Mouse (Mus musculus): ENCODE results near the gene Tma16. TPM values are rescaled to one million over a fixed set of nuclear protein-coding genes. Genes with fewer than 3 reads are reported as not detected.
A peak's percentile ranks its signal among the peaks of the same experiment; 100 is the strongest.

Tma16 gene
- total and polyA plus RNA-seq, 2 experiments from 2014 or later: 2.6 to 5.3 TPM

GRCm38 (mm10) chr8:66496998-66497577 is 10.8 kb upstream of the Tma16 start:
- H3K4me2 ChIP-seq (ENCODE audit: low read depth, low read length): no peak overlapping the region
- TF ChIP-seq CTCF (IDR thresholded peaks at IDR 0.05; ENCODE audit: low read depth) (peak; percentile 67), EP300 (IDR thresholded peaks at IDR 0.05; ENCODE audit: low read depth) (no peak)
- DNase-seq (ENCODE audit: low spot score): peak; percentile 40
- no peaks in the 10 kb centered on the region for H3K36me3 ChIP-seq (replicated peaks; ENCODE audit: control insufficient read depth, insufficient read depth, low read length)
- no peak overlapping the region for H3K4me3 ChIP-seq (ENCODE audit: low read depth, low read length)
- H3K9ac ChIP-seq (replicated peaks; ENCODE audit: low read depth, low read length): no peak overlapping the region
- H3K4me1 ChIP-seq (ENCODE audit: control insufficient read depth, insufficient read depth): no peaks in the 10 kb centered on the region
- H3K27ac ChIP-seq (ENCODE audit: low read depth): no peak overlapping the region
- no peaks in the 10 kb centered on the region for H3K9me3 ChIP-seq (replicated peaks; ENCODE audit: control insufficient read depth, low read length)
- no peak for ATAC-seq (ENCODE audit: insufficient read depth, low read depth)
- 29% methylated on average over 4 of the region's 4 CpGs for WGBS
- no peaks in the 10 kb centered on the region for H3K27me3 ChIP-seq (ENCODE audit: control insufficient read depth, insufficient read depth, low read length)

- TF ChIP-seq CTCF (IDR thresholded peaks at IDR 0.05; ENCODE audit: low read depth) (peak; percentile 70), EP300 (IDR thresholded peaks at IDR 0.05; ENCODE audit: low read depth) (no peak)
- no peak overlapping the region for H3K4me2 ChIP-seq (ENCODE audit: low read depth, low read length)
- 8% methylated on average over 8 of the region's 8 CpGs for WGBS
- DNase-seq (ENCODE audit: low spot score) (peak; percentile 58), ATAC-seq (ENCODE audit: insufficient read depth, low read depth) (peak; percentile 47; the same call in 1 of the 2 replicates)
- H3K27me3 ChIP-seq (ENCODE audit: control insufficient read depth, insufficient read depth, low read length): no peaks in the 10 kb centered on the region
- no peaks in the 10 kb centered on the region for H3K9me3 ChIP-seq (replicated peaks; ENCODE audit: control insufficient read depth, low read length)
- H3K27ac ChIP-seq (ENCODE audit: low read depth): no peak overlapping the region
- no peaks in the 10 kb centered on the region for H3K4me1 ChIP-seq (ENCODE audit: control insufficient read depth, insufficient read depth)
- no peak overlapping the region for H3K4me3 ChIP-seq (ENCODE audit: low read depth, low read length)
- no peaks in the 10 kb centered on the region for H3K36me3 ChIP-seq (replicated peaks; ENCODE audit: control insufficient read depth, insufficient read depth, low read length)
- H3K9ac ChIP-seq (replicated peaks; ENCODE audit: low read depth, low read length): no peak overlapping the region
These were observed 9.4 kb upstream of the Tma16 start for GRCm38 (mm10) chr8:66495726-66496125.

GRCm38 (mm10) chr8:66494496-66494895 is 8.2 kb upstream of the Tma16 start:
- no peaks in the 10 kb centered on the region for H3K4me1 ChIP-seq (ENCODE audit: control insufficient read depth, insufficient read depth)
- no peak overlapping the region for H3K4me3 ChIP-seq (ENCODE audit: low read depth, low read length)
- no peak overlapping the region for H3K27ac ChIP-seq (ENCODE audit: low read depth)
- no peak for DNase-seq (ENCODE audit: low spot score)
- no peak for ATAC-seq (ENCODE audit: insufficient read depth, low read depth)
- H3K27me3 ChIP-seq (ENCODE audit: control insufficient read depth, insufficient read depth, low read length): no peaks in the 10 kb centered on the region
- H3K9ac ChIP-seq (replicated peaks; ENCODE audit: low read depth, low read length): no peak overlapping the region
- no peaks in the 10 kb centered on the region for H3K36me3 ChIP-seq (replicated peaks; ENCODE audit: control insufficient read depth, insufficient read depth, low read length)
- no peak overlapping the region for H3K4me2 ChIP-seq (ENCODE audit: low read depth, low read length)
- no peaks in the 10 kb centered on the region for H3K9me3 ChIP-seq (replicated peaks; ENCODE audit: control insufficient read depth, low read length)
- 47% methylated on average over 2 of the region's 2 CpGs for WGBS
- no peak for TF ChIP-seq EP300 (IDR thresholded peaks at IDR 0.05; ENCODE audit: low read depth)
- TF ChIP-seq CTCF (IDR thresholded peaks at IDR 0.05; ENCODE audit: low read depth): no peak

GRCm38 (mm10) chr8:66490624-66491023 is 4.3 kb upstream of the Tma16 start:
- no peak overlapping the region for H3K4me2 ChIP-seq (ENCODE audit: low read depth, low read length)
- H3K9ac ChIP-seq (replicated peaks; ENCODE audit: low read depth, low read length): no peak overlapping the region
- H3K27me3 ChIP-seq (ENCODE audit: control insufficient read depth, insufficient read depth, low read length): no peaks in the 10 kb centered on the region
- DNase-seq (ENCODE audit: low spot score): no peak
- H3K4me1 ChIP-seq (ENCODE audit: control insufficient read depth, insufficient read depth): no peaks in the 10 kb centered on the region
- H3K4me3 ChIP-seq (ENCODE audit: low read depth, low read length): no peak overlapping the region
- no peak for TF ChIP-seq CTCF (IDR thresholded peaks at IDR 0.05; ENCODE audit: low read depth)
- TF ChIP-seq EP300 (IDR thresholded peaks at IDR 0.05; ENCODE audit: low read depth): no peak
- no peak overlapping the region for H3K27ac ChIP-seq (ENCODE audit: low read depth)
- 64% methylated on average over 4 of the region's 4 CpGs for WGBS
- no peaks in the 10 kb centered on the region for H3K9me3 ChIP-seq (replicated peaks; ENCODE audit: control insufficient read depth, low read length)
- no peak for ATAC-seq (ENCODE audit: insufficient read depth, low read depth)
- H3K36me3 ChIP-seq (replicated peaks; ENCODE audit: control insufficient read depth, insufficient read depth, low read length): no peaks in the 10 kb centered on the region

GRCm38 (mm10) chr8:66488556-66488955 is 2.2 kb upstream of the Tma16 start:
- WGBS: 44% methylated on average over 3 of the region's 3 CpGs
- H3K4me2 ChIP-seq (ENCODE audit: low read depth, low read length): no peak overlapping the region
- no peak overlapping the region for H3K4me3 ChIP-seq (ENCODE audit: low read depth, low read length)
- H3K9ac ChIP-seq (replicated peaks; ENCODE audit: low read depth, low read length): no peak overlapping the region
- H3K9me3 ChIP-seq (replicated peaks; ENCODE audit: control insufficient read depth, low read length): no peaks in the 10 kb centered on the region
- ATAC-seq (ENCODE audit: insufficient read depth, low read depth) (no peak), DNase-seq (ENCODE audit: low spot score) (no peak)
- H3K36me3 ChIP-seq (replicated peaks; ENCODE audit: control insufficient read depth, insufficient read depth, low read length): no peaks in the 10 kb centered on the region
- no peak overlapping the region for H3K27ac ChIP-seq (ENCODE audit: low read depth)
- no peaks in the 10 kb centered on the region for H3K27me3 ChIP-seq (ENCODE audit: control insufficient read depth, insufficient read depth, low read length)
- H3K4me1 ChIP-seq (ENCODE audit: control insufficient read depth, insufficient read depth): no peaks in the 10 kb centered on the region
- TF ChIP-seq EP300 (IDR thresholded peaks at IDR 0.05; ENCODE audit: low read depth) (no peak), CTCF (IDR thresholded peaks at IDR 0.05; ENCODE audit: low read depth) (no peak)

- no peak overlapping the region for H3K4me3 ChIP-seq (ENCODE audit: low read depth, low read length)
- 93% methylated on average over 3 of the region's 3 CpGs for WGBS
- H3K27ac ChIP-seq (ENCODE audit: low read depth): no peak overlapping the region
- H3K4me1 ChIP-seq (ENCODE audit: control insufficient read depth, insufficient read depth): no peaks in the 10 kb centered on the region
- TF ChIP-seq EP300 (IDR thresholded peaks at IDR 0.05; ENCODE audit: low read depth) (no peak), CTCF (IDR thresholded peaks at IDR 0.05; ENCODE audit: low read depth) (no peak)
- no peaks in the 10 kb centered on the region for H3K9me3 ChIP-seq (replicated peaks; ENCODE audit: control insufficient read depth, low read length)
- ATAC-seq (ENCODE audit: insufficient read depth, low read depth) (no peak), DNase-seq (ENCODE audit: low spot score) (no peak)
- no peak overlapping the region for H3K4me2 ChIP-seq (ENCODE audit: low read depth, low read length)
- H3K9ac ChIP-seq (replicated peaks; ENCODE audit: low read depth, low read length): no peak overlapping the region
- H3K27me3 ChIP-seq (ENCODE audit: control insufficient read depth, insufficient read depth, low read length): no peaks in the 10 kb centered on the region
- peaks cover 50% of the 10 kb centered on the region for H3K36me3 ChIP-seq (replicated peaks; ENCODE audit: control insufficient read depth, insufficient read depth, low read length)
These were observed 9.4 kb downstream of the Tma16 start for GRCm38 (mm10) chr8:66476880-66477279.

Data from heart, postnatal 0 days (tissue).